Mouse (Mus musculus) cerebellum, adult 9-11 months (tissue): ENCODE data around the gene 1600012H06Rik.
"Not testable (repeated sequence)": the region's sequence is repeated elsewhere in the genome, so short reads cannot be mapped to it uniquely, and the experiment has no call there.

Source experiments
- DNase-seq: peaks from one replicate; pipeline ENCODE4 v3.0.0; 2022

The 1600012H06Rik gene

DNA sequence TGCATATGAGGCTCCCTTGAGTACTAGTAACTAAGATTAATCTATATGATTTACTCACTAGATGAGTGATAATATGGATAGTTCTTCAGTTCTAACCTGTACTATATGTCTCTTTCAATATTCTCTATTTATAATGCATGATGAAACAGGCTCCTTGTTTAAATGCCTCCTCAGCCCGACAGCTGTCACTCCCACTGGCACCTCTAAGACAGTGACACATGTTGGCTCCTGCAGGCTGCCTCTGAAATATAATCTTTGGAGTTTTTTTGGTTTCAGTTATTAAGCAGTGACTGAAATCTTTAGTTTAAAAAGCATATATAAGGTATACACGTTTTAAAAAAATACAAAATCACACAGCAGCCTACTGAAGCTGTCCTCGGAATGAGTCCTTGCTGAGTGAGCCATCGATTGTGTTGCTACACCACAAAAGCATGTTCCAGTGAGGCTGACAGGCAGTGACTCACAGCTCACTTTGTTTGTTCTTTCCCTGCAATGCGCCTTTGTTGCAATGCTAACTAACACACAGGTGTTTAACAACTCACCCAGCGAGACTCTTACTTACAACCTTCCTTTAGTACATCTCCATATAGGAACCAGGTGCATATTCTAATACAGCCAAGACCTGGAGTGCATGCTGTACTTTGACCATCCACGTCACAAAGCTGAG is 6.3 kb downstream of the 1600012H06Rik start:
- DNase-seq, result no peak

DNA sequence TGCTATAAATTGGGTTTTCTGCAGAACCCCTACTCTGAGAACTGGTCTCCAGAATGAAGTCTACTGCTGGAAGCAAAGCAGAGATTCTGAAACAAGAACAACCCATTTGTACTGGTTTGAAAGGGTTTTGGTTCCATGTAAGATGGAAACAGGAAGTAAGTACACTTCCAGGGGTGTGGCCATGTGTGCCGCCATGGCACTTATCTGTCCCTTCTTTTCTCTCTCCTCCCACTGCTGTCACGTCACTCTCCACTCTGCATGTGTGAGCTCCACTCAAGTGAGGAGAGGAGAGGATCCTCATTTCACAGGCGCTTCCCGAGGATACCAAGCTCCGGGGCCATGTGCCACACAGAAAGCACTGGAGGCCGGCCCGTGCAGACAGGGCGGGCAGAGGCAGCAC is 10.5 kb downstream of the 1600012H06Rik start:
- DNase-seq, result no peak

DNA sequence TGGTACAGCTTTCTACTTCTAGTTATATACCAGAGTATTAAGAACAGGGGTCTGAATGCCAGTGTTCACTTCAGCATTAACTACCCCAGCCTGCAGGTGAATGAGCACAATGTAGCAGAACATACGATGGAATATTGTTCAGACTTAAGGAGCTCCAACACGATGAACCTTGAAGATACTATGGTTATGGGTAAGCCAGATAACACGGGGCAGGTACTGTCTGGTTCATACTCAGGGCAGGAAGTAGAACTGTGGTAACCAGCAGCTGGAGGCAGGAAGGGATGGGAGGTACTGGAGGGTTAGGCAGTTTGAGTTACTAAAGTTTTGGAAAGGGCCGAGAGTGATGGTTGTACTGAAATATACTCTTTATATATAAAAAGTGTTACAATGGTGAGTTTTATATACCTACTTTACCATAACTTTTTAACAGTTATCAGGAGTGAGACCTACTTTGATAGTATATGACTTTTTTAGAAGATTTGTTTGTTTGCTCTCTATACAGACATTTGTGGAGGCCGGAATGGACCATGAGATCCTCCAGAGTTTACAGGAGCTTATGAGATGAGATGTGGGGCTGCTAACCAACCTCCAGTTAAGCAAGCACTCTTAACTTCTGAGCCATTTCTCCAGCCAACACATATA is 15.8 kb downstream of the 1600012H06Rik start:
- no peak for DNase-seq

DNA sequence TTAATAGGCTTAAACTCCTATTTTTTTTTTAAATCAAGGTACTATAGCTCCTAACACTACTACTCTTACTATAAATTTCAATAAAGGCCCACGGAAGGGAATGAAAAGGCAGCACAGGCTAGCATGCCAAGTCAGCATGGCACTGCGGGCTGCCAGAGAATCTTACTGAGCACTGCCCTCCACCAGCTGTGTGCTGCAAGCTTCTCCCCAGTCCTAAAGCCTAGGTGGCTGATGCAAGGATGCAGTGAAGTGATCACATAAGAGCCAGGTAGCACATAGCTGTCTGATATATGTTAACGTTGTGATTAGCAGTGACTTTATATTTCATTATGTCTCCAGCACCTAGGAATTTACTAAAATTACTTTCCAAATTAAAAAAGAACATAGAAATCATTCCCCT is 17.0 kb downstream of the 1600012H06Rik start:
- DNase-seq, result no peak

DNA sequence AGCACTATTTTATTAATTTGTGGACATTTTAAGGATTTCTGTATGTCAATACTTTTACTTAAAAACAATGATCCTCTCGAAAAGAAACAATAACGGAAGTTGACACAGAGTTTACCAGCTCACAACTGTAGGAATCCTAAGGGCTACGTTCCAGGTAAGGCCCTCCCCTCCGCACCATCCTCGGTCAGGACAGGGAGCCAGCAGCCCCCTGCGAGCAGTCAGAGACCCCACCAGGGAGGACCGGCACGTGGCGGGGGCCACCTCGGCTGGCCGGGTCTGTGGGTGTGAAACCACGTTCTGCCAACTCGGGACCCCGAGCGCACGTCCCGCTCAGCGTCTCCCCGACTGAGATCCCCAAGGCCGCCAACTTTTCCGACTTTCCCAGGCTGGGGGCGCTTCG is 17.5 kb downstream of the 1600012H06Rik start:
- no peak for DNase-seq

DNA sequence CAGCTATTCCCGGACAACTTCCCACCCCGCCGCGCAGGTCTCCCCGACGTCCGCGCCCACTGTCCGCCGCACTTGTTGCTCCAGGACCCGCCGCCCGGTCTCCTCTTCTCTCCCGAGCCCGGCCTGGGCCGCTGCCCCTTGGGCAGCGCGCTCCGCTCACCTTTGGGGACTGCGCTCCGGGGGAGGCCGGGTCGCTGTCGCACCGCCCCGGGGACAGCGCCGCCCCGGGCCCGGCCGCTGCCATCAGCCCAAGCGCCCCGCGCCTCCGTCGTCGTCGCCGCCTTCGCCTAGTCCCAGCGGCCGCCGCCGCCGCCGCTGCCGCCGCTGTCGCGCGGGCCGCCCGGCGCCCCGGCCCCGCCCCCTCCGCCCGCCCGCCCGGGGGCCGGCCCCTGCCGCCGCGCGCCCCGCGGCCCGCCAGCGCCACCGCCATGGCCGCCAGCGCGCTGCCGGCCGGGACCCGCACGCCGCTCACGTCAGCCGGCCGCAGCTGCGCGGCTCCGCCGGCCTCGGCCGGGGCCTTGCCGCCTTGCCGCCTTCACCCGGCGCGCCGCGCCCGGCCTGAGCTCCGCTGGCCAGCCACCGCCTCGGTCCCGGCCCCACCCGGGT is 18.1 kb downstream of the 1600012H06Rik start, which contains the start of gene Phf10:
Gene Phf10 (minus strand): TSS at position 323 of the 606 bp plus-strand sequence.
- DNase-seq, result peak; percentile 63

DNA sequence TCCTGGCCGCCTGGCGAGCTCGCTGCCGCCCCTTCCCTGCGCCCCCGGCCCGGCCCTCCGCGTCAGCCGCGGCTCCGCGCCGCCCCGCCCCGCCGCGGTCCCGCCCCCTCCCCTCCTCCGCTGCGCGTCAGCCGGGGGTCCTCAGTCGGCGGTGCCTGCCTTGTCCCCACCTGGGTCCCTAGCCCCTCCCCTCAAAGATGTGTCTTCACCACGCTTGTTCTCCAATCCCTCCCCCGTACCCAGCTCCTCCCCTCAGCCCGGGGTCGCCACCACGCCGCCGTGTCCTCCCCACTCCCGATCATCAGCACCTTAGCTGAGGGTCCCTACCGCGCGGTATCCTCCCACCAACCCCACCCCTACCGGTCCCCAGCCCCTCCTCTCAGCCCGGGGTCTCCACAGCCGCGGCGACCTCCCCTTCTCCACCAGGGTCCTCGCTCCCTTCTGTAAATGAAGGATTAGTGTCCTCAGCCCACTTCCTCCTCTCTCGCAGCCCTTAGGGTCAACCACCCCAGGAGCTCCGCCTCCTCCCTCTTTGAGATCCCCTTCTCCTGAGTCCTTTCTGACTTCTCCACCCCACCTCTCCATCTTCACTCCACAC is 18.7 kb downstream of the 1600012H06Rik start:
- not testable (repeated sequence) for DNase-seq

DNA sequence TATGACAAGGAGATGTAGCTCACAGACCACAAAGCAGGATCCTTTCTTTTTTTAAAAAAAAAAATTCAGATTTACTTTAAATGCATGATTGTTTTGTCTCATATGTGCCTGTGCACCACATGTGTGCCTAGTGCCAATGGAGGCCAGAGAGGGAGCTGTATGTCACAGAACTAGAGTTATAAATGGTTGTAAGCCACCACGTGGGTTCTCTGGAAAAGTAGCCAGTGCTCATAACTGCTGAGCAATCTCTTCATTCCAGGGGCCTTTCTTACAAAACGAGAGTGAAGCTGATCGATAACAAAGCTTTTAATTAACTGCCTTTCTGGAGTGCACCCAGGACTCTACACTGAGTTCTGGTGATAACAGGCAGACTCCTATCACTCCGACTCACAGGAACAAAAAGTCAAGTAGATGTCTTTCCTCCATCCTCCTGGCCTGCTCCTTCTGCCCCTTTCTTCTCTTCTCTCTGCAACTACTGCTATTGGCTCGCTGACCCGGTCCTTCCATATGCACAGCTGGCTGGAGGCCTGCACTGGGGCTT is 25.5 kb downstream of the 1600012H06Rik start:
- DNase-seq, result not testable (repeated sequence)

DNA sequence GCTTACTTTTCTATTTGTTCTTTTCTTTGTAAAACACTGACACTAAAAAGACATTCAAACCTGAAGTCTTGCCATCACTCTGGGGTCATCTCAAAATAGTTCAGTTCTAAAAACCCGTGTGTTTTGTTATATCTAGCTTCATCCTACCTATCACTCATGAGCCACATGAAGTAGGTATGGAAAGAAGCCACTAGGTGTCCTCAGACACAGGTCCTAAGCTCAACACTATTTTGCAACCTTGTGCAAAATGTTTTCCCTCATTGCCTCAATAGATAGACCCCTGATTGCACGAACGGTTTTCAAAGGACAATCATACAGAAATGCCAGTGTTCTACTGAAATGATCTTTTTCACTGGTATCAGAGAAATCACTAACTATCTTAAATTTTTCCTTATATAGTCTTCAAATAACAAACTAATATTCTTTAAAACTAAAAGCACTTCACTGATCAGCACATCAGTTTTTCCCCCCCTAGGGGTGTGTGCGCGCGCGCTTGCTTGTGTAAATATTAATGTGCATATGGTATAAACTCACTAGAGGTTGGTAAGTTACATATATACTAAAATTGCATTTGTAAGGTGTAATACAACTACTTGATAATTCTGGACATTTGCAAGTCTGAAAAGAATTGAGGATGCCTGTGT is 34.9 kb downstream of the 1600012H06Rik start:
- DNase-seq, result not testable (repeated sequence)

DNA sequence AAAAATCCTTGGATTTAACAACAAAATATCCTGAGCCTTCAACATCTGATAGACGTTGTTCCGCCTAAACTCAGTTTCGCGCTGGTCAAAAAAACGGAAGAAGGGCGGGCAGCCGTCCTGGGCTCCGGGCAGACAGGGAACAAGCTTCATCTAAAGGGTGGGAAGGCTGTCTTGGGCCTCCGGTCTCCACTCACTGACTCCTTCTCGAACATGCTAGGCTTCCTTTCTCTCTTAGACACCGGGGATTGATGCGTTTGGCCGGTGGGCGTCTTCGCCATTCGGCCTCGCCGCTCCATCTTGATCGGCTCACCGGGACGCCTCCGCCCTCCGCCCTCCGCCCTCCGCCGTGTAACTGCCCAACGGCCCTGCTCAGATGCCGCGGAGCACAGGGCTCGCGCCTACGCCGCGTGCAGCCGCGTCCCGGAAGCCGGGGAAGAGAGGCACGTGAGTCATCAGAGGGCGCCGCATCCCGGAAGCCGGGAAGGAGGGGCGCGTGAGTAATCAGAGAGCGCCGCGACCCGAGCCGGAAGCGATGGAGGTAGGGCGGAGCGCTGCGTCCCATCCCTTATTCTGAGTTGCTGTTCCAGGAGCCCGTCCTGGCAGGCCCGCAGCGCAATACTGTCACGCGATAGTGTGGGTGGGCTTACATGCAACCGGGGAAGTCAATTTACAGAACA is 35.5 kb downstream of the 1600012H06Rik start, which contains the start of the genes 9030025P20Rik and Gm3417:
Gene 9030025P20Rik (plus strand): TSS at position 107 of the 677 bp plus-strand sequence.
Gene Gm3417 (minus strand): TSS at position 429 of the 677 bp plus-strand sequence.
- DNase-seq, result not testable (repeated sequence)

DNA sequence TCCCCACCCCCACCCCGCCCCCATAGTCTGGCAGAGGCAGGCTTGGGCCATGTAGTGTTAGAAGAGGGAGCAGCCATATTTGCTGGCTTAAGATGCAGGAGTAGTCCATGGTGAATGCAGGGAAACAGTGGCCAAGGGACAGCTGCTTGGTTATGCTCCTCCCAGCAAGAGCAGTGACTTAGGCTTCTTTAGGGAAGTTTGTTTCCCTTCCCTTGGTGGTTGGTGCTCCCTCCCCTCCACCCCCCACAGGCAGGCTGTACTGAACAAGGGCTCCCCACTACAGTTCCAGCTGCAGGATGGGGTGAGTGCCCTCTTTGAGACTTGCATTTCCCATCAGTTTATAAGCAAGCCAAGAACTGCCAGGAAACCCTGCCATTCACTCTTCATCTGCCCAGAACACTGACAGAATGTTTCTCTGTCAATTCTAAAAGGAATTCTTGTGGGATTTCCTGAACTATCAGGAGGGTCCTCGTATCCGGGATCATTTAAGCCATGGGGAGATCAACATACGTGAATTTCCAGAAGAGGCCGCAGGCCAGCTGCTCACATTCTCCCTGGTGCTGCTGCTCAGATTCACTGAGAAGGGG is 47.2 kb downstream of the 1600012H06Rik start:
- not testable (repeated sequence) for DNase-seq

DNA sequence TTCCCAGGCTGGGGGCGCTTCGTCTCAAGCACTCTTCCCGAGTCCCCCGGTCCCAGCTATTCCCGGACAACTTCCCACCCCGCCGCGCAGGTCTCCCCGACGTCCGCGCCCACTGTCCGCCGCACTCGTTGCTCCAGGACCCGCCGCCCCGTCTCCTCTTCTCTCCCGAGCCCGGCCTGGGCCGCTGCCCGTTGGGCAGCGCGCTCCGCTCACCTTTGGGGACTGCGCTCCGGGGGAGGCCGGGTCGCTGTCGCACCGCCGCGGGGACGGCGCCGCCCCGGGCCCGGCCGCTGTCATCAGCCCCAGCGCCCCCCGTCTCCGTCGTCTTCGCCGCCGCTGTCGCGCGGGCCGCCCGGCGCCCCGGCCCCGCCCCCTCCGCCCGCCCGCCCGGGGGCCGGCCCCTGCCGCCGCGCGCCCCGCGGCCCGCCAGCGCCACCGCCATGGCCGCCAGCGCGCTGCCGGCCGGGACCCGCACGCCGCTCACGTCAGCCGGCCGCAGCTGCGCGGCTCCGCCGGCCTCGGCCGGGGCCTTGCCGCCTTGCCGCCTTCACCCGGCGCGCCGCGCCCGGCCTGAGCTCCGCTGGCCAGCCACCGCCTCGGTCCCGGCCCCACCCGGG is 49.6 kb downstream of the 1600012H06Rik start:
- DNase-seq, result not testable (repeated sequence)

DNA sequence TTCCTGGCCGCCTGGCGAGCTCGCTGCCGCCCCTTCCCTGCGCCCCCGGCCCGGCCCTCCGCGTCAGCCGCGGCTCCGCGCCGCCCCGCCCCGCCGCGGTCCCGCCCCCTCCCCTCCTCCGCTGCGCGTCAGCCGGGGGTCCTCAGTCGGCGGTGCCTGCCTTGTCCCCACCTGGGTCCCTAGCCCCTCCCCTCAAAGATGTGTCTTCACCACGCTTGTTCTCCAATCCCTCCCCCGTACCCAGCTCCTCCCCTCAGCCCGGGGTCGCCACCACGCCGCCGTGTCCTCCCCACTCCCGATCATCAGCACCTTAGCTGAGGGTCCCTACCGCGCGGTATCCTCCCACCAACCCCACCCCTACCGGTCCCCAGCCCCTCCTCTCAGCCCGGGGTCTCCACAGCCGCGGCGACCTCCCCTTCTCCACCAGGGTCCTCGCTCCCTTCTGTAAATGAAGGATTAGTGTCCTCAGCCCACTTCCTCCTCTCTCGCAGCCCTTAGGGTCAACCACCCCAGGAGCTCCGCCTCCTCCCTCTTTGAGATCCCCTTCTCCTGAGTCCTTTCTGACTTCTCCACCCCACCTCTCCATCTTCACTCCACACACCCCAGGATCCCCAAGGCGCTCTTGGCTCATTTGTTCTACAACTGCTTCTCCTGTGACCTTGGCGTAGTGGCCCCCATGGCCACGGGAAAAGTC is 50.3 kb downstream of the 1600012H06Rik start:
- not testable (repeated sequence) for DNase-seq

DNA sequence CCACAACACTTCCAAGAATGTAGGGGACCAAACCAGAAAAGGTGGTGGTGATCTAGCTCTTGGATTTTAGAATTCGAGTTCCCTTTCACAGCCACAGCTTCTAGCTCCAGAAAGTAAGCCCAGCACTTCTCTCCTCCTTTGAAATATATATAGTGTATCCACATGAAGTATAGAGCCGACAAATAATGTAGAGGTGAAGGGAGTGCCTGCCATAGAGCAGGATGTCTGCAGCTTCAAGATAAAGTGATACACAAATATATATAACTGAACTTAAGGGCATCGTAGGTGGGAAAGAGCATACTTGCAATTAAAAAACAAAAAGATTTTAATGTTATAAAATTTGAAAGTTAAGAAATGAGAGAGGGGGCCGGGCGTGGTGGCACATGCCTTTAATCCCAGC is 51.2 kb downstream of the 1600012H06Rik start:
- not testable (repeated sequence) for DNase-seq

DNA sequence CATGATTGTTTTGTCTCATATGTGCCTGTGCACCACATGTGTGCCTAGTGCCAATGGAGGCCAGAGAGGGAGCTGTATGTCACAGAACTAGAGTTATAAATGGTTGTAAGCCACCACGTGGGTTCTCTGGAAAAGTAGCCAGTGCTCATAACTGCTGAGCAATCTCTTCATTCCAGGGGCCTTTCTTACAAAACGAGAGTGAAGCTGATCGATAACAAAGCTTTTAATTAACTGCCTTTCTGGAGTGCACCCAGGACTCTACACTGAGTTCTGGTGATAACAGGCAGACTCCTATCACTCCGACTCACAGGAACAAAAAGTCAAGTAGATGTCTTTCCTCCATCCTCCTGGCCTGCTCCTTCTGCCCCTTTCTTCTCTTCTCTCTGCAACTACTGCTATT is 57.1 kb downstream of the 1600012H06Rik start:
- not testable (repeated sequence) for DNase-seq

DNA sequence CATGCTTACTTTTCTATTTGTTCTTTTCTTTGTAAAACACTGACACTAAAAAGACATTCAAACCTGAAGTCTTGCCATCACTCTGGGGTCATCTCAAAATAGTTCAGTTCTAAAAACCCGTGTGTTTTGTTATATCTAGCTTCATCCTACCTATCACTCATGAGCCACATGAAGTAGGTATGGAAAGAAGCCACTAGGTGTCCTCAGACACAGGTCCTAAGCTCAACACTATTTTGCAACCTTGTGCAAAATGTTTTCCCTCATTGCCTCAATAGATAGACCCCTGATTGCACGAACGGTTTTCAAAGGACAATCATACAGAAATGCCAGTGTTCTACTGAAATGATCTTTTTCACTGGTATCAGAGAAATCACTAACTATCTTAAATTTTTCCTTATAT is 66.1 kb downstream of the 1600012H06Rik start:
- DNase-seq, result not testable (repeated sequence)
